Mouse (Mus musculus) lung, postnatal 0 days (tissue): ENCODE data around the gene Meis2.

Experiments used
- CTCF ChIP-seq: IDR thresholded peaks from 2 replicates; pipeline ENCODE4 v1.5.1; 2016; ENCODE audit warnings: antibody characterized with exemption, mild to moderate bottlenecking
- EP300 ChIP-seq: IDR thresholded peaks from 2 replicates; pipeline ENCODE4 v1.6.1; 2016; ENCODE audit warnings: antibody characterized with exemption, mild to moderate bottlenecking, control low read depth

- TF ChIP-seq CTCF (no peak), EP300 (no peak)
Observed at GRCm38 (mm10) chr2:115970091-115970820, 95.4 kb downstream of the Meis2 start.
